Mouse (Mus musculus) CH12.LX (cell line): ENCODE results near the gene Ndc1. TPM values are rescaled to one million over a fixed set of nuclear protein-coding genes. Genes with fewer than 3 reads are reported as not detected.

Source experiments
- DNase-seq: peaks from one replicate; pipeline ENCODE4 v3.0.0-alpha.2; 2013; ENCODE audit errors: extremely low read depth
- H3K27ac ChIP-seq: 2 replicates; pipeline ENCODE4 v1.5.1; 2012; ENCODE audit warnings: low read depth, mild to moderate bottlenecking, control low read depth, moderate library complexity; ENCODE audit not compliant: insufficient read depth
- H3K27me3 ChIP-seq: replicated peaks from 2 replicates; pipeline ENCODE3; 2012; ENCODE audit warnings: inconsistent platforms
- H3K36me3 ChIP-seq, 2 experiments: replicated peaks in 1 of 2; 2 replicates each; pipeline versions ENCODE3 to v1.6.1; 2012; ENCODE audit warnings: inconsistent platforms in 1 of 2, low read length in 1 of 2, mild to moderate bottlenecking in 1 of 2, mixed read lengths in 1 of 2, moderate library complexity in 1 of 2; ENCODE audit not compliant: control insufficient read depth in 1 of 2, insufficient read depth in 1 of 2
- H3K4me1 ChIP-seq, 2 experiments: 2 replicates each; pipeline ENCODE4 v1.6.1; 2012; ENCODE audit warnings: inconsistent platforms in 1 of 2, moderate library complexity in 1 of 2; ENCODE audit not compliant: insufficient read depth in 2 of 2, control insufficient read depth in 1 of 2
- H3K4me2 ChIP-seq: 2 replicates; pipeline ENCODE4 v1.6.1; 2012; ENCODE audit warnings: low read depth, mild to moderate bottlenecking, control low read depth; ENCODE audit not compliant: poor library complexity, insufficient read depth, severe bottlenecking
- H3K4me3 ChIP-seq, 3 experiments: fragments of 150-350 bp in 1 of 3; sonication (generic) in 1 of 3; replicated peaks in 1 of 3; 2 replicates each; pipeline versions ENCODE3 to v1.5.1; 2011 to 2012; ENCODE audit warnings: low read depth in 2 of 3, low read length in 2 of 3, mild to moderate bottlenecking in 2 of 3, moderate library complexity in 2 of 3, control low read depth in 1 of 3, improper control_type of control experiment in 1 of 3, inconsistent platforms in 1 of 3, mixed read lengths in 1 of 3; ENCODE audit not compliant: poor library complexity in 1 of 3
- H3K79me2 ChIP-seq: replicated peaks from 2 replicates; pipeline ENCODE4 v1.6.1; 2012; ENCODE audit warnings: mild to moderate bottlenecking, moderate library complexity; ENCODE audit not compliant: control insufficient read depth, poor library complexity, insufficient read depth, severe bottlenecking; ENCODE audit errors: extremely low read depth
- H3K9ac ChIP-seq: 2 replicates; pipeline ENCODE4 v1.6.1; 2012; ENCODE audit warnings: low read depth, mild to moderate bottlenecking, control low read depth, moderate library complexity; ENCODE audit not compliant: insufficient read depth
- H3K9me3 ChIP-seq: replicated peaks from 2 replicates; pipeline ENCODE3; 2012; ENCODE audit warnings: low read length, inconsistent platforms, mixed read lengths
- CTCF ChIP-seq, 2 experiments: IDR thresholded peaks in 1 of 2; conservative IDR thresholded peaks in 1 of 2; 2 replicates each; pipeline ENCODE4 v1.5.1; 2011 to 2012; ENCODE audit warnings: low read depth in 2 of 2, low read length in 2 of 2, improper control_type of control experiment in 1 of 2, inconsistent platforms in 1 of 2, mild to moderate bottlenecking in 1 of 2, moderate library complexity in 1 of 2
- E2F4 ChIP-seq: IDR thresholded peaks from 2 replicates; pipeline ENCODE4 v1.6.1; 2011; ENCODE audit warnings: low read depth, low read length, improper control_type of control experiment; ENCODE audit not compliant: insufficient replicate concordance
- EP300 ChIP-seq: IDR thresholded peaks from 2 replicates; pipeline ENCODE4 v1.6.1; 2011; ENCODE audit warnings: low read length, improper control_type of control experiment
- ETS1 ChIP-seq: conservative IDR thresholded peaks from 2 replicates; pipeline ENCODE4 v1.6.1; 2012; ENCODE audit warnings: low read depth, mild to moderate bottlenecking, inconsistent platforms, low read length, improper control_type of control experiment, moderate library complexity
- HCFC1 ChIP-seq: IDR thresholded peaks from 2 replicates; pipeline ENCODE4 v1.6.1; 2012; ENCODE audit warnings: low read depth, mild to moderate bottlenecking, inconsistent platforms, low read length, improper control_type of control experiment
- IRF4 ChIP-seq: IDR thresholded peaks from 2 replicates; pipeline ENCODE4 v1.6.1; 2014; ENCODE audit warnings: low read depth, mild to moderate bottlenecking, inconsistent platforms, low read length, improper control_type of control experiment
- JUN ChIP-seq: IDR thresholded peaks from 2 replicates; pipeline ENCODE4 v1.6.1; 2011; ENCODE audit warnings: low read depth, mild to moderate bottlenecking, low read length, improper control_type of control experiment, moderate library complexity; ENCODE audit not compliant: insufficient read depth
- JUND ChIP-seq: conservative IDR thresholded peaks from 2 replicates; pipeline ENCODE4 v1.6.1; 2011; ENCODE audit warnings: low read depth, low read length, improper control_type of control experiment
- MAZ ChIP-seq: IDR thresholded peaks from 2 replicates; pipeline ENCODE4 v1.6.1; 2012; ENCODE audit warnings: low read depth, mild to moderate bottlenecking, inconsistent platforms, low read length, improper control_type of control experiment, moderate library complexity
- MEF2A ChIP-seq: IDR thresholded peaks from 2 replicates; pipeline ENCODE4 v1.6.1; 2014; ENCODE audit warnings: low read depth, mild to moderate bottlenecking, inconsistent platforms, low read length, improper control_type of control experiment, borderline replicate concordance
- MXI1 ChIP-seq: IDR thresholded peaks from 2 replicates; pipeline ENCODE4 v1.6.1; 2011; ENCODE audit warnings: mild to moderate bottlenecking, low read depth, low read length, improper control_type of control experiment
- MYC ChIP-seq: IDR thresholded peaks from 2 replicates; pipeline ENCODE4 v1.6.1; 2011; ENCODE audit warnings: low read depth, mild to moderate bottlenecking, improper control_type of control experiment, low read length
- NELFE ChIP-seq: IDR thresholded peaks from 2 replicates; pipeline ENCODE4 v1.6.1; 2011; ENCODE audit warnings: low read depth, low read length, improper control_type of control experiment
- PAX5 ChIP-seq: IDR thresholded peaks from 2 replicates; pipeline ENCODE4 v1.6.1; 2012; ENCODE audit warnings: low read length, inconsistent platforms, mixed read lengths
- POLR2A ChIP-seq: IDR thresholded peaks from 2 replicates; pipeline ENCODE4 v1.6.1; 2011; ENCODE audit warnings: low read depth, mild to moderate bottlenecking, improper control_type of control experiment, low read length
- RAD21 ChIP-seq: IDR thresholded peaks from 2 replicates; pipeline ENCODE4 v1.6.1; 2011; ENCODE audit warnings: low read depth, mild to moderate bottlenecking, low read length, improper control_type of control experiment, moderate library complexity
- RCOR1 ChIP-seq: conservative IDR thresholded peaks from 2 replicates; pipeline ENCODE4 v1.6.1; 2012; ENCODE audit warnings: low read depth, mild to moderate bottlenecking, inconsistent platforms, low read length, improper control_type of control experiment
- SIN3A ChIP-seq: IDR thresholded peaks from 2 replicates; pipeline ENCODE4 v1.6.1; 2012; ENCODE audit warnings: low read length, improper control_type of control experiment, inconsistent platforms
- TBP ChIP-seq: conservative IDR thresholded peaks from 2 replicates; pipeline ENCODE4 v1.6.1; 2011; ENCODE audit warnings: low read depth, low read length, improper control_type of control experiment
- USF1 ChIP-seq: IDR thresholded peaks from 2 replicates; pipeline ENCODE4 v1.6.1; 2014; ENCODE audit warnings: low read depth, mild to moderate bottlenecking, inconsistent platforms, low read length, improper control_type of control experiment
- USF2 ChIP-seq: conservative IDR thresholded peaks from 2 replicates; pipeline ENCODE4 v1.6.1; 2011; ENCODE audit warnings: low read depth, low read length, improper control_type of control experiment
- ZKSCAN1 ChIP-seq: IDR thresholded peaks from 2 replicates; pipeline ENCODE4 v1.6.1; 2012; ENCODE audit warnings: low read depth, inconsistent platforms, low read length, improper control_type of control experiment, borderline replicate concordance
- ZMIZ1 ChIP-seq: IDR thresholded peaks from 2 replicates; pipeline ENCODE4 v1.6.1; 2012; ENCODE audit warnings: low read depth, mild to moderate bottlenecking, inconsistent platforms, low read length, improper control_type of control experiment
- ZNF384 ChIP-seq: IDR thresholded peaks from 2 replicates; pipeline ENCODE4 v1.6.1; 2012; ENCODE audit warnings: low read depth, low read length, improper control_type of control experiment, inconsistent platforms
- dilution Hi-C: fragments of 300-500 bp; cut with MboI; formaldehyde crosslinking; loops from 2 replicates; pipeline ENCODE4 v1.14.3; 2020; ENCODE audit warnings: low sequenced_read_pairs; ENCODE audit not compliant: extremely low pct_unique_long_range_greater_than_20kb, extremely low pct_ligation_motif_present
- in situ Hi-C: fragments of 300-500 bp; cut with MboI; formaldehyde crosslinking; loops from 3 replicates; pipeline ENCODE4 v1.14.3; 2019; ENCODE audit warnings: low sequenced_read_pairs, low pct_ligation_motif_present, low pct_unique_long_range_greater_than_20kb, mixed read lengths
- polyA plus RNA-seq: library from polyadenylated mRNA; unstranded; fragments of >175 nt; gene quantifications from 2 replicates; pipeline ENCODE4 v1.2.1, GENCODE M21; 2012; ENCODE audit warnings: low read depth; ENCODE audit not compliant: insufficient read length
- total RNA-seq, 2 experiments: library from RNA; depleted of rRNA; stranded (reverse); fragments of 300-350 nt in 1 of 2; fragments of >200 nt in 1 of 2; gene quantifications; 2 replicates each; pipeline ENCODE4 v1.2.3; 2012 to 2014

Gene Ndc1
- total and polyA plus RNA-seq, 3 experiments = 49.1 to 86.5 (median 71.3) TPM

DNA sequence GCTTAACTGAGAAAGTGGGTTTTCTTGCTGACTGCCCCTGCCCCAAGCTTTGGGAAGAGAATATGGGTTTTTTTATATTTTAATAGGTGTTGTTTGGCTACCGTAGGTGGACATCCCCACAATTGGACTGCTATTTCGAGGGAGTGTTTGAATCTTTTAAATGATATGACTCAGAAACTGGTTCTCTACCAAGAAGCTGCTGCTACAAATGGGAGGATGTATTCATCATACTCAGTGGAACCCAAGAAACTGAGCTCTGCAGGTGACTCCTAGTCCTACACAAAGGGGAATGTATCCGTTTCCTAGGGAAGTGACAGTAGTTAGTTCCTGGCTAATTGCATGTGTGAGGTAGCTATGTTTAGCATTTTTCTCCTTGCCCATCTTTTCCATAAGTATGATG, 21.8 kb downstream of the Ndc1 start:
- H3K27ac ChIP-seq = no peak overlapping the region
- H3K4me1 ChIP-seq = no peaks in the 10 kb centered on the region
- H3K36me3 ChIP-seq = peaks cover 68 to 93% of the 10 kb centered on the region in 2 experiments
- H3K27me3 ChIP-seq = no peaks in the 10 kb centered on the region
- in situ Hi-C loops = no loop called here
- no peak overlapping the region for H3K9ac ChIP-seq
- TF ChIP-seq CTCF (conservative IDR thresholded peaks at IDR 0.05 in 1 of 2, IDR thresholded peaks at IDR 0.05 in 1 of 2; ENCODE audit: low read depth in 2 of 2, low read length in 2 of 2) (no peak), ZNF384 (no peak), RAD21 (no peak), JUN (no peak), MXI1 (no peak), HCFC1 (no peak), ZKSCAN1 (no peak), POLR2A (no peak), MYC (no peak), IRF4 (no peak), E2F4 (no peak)
- no peaks in the 10 kb centered on the region; the same call in 1 of the 2 replicates for H3K79me2 ChIP-seq
- H3K4me3 ChIP-seq = no peak overlapping the region
- no peaks in the 10 kb centered on the region for H3K9me3 ChIP-seq
- no peak overlapping the region for H3K4me2 ChIP-seq
- no peak for DNase-seq
- dilution Hi-C loops = no loop called here

DNA sequence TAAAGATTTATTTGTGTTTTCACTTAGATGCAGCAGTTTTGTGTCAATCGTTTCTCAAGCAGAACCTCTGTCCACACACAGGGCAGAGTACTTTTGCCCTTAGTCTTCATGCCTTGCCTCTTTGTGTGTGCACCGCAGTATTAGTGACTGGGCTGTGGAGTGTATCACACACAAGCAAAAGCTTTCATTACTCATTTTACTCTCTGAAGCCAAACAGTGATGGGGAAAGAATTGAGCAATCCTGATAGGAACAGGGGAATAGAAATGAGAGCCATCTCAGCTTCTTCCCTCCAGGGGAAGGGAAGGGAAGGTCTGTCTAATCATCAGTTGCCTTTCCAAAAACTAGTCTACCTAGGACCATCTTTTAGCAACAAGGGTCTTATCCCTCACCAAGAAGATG, 26.2 kb downstream of the Ndc1 start:
- Histone ChIP-seq H3K4me3 (no peak overlapping the region), H3K27ac (no peak overlapping the region), H3K27me3 (no peaks in the 10 kb centered on the region), H3K36me3 (peaks cover 66 to 96% of the 10 kb centered on the region in 2 experiments), H3K79me2 (no peaks in the 10 kb centered on the region; the same call in 1 of the 2 replicates), H3K9ac (no peak overlapping the region), H3K4me2 (no peak overlapping the region), H3K9me3 (no peaks in the 10 kb centered on the region), H3K4me1 (no peaks in the 10 kb centered on the region)
- in situ Hi-C loops = no loop called here
- dilution Hi-C loops = no loop called here
- no peak for DNase-seq
- TF ChIP-seq JUND = no peak
- no peak for TF ChIP-seq EP300
- no peak for TF ChIP-seq HCFC1
- no peak for TF ChIP-seq RCOR1

DNA sequence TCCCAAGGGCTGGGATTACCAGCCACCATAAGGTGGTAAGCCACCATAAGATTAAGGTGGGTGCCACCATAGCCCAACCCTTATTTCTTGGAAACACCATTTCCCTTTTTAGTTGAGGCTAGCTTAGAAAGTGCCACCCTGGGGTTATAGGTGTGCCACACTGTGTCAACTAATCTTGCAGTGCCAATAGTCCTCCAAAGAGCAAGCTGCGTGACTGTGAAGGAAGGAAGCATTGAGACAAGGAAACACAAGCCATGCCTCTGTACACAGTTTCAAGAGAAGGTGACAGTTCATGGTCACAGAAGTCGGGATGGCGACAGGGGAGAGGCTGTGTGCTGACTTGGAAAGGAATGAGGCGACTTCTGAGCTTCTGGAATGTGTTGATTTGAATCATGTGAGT, 52.6 kb downstream of the Ndc1 start:
- H3K4me2 ChIP-seq = no peak overlapping the region
- dilution Hi-C loops = no loop called here
- no peak for TF ChIP-seq ZNF384
- no peak for TF ChIP-seq MEF2A
- no peak for TF ChIP-seq PAX5
- no peak for TF ChIP-seq HCFC1
- TF ChIP-seq USF2 = no peak
- no peak for TF ChIP-seq CTCF (conservative IDR thresholded peaks at IDR 0.05 in 1 of 2, IDR thresholded peaks at IDR 0.05 in 1 of 2; ENCODE audit: low read depth in 2 of 2, low read length in 2 of 2)
- no peak for TF ChIP-seq ZKSCAN1
- TF ChIP-seq NELFE = no peak
- TF ChIP-seq TBP = no peak
- TF ChIP-seq JUN = no peak
- no peak for TF ChIP-seq ETS1
- TF ChIP-seq POLR2A = no peak
- no peak for TF ChIP-seq ZMIZ1
- TF ChIP-seq IRF4 = no peak
- no peak for TF ChIP-seq USF1
- no peak for TF ChIP-seq RCOR1
- TF ChIP-seq EP300 = no peak
- TF ChIP-seq SIN3A = no peak
- TF ChIP-seq MAZ = no peak
- TF ChIP-seq, all 38 proteins: peak for 0
- Histone ChIP-seq H3K36me3 (peaks cover 18 to 49% of the 10 kb centered on the region in 2 experiments), H3K4me3 (no peak overlapping the region), H3K9me3 (no peaks in the 10 kb centered on the region), H3K79me2 (no peaks in the 10 kb centered on the region), H3K4me1 (no peaks in the 10 kb centered on the region), H3K27ac (no peak overlapping the region), H3K9ac (no peak overlapping the region), H3K27me3 (no peaks in the 10 kb centered on the region)
- no peak for DNase-seq
- in situ Hi-C loops = loop anchor here (25.0 kb wide), 1 partner anchor 417 kb away; no protein-coding TSS in a partner anchor
